Mouse (Mus musculus): Measurements from ENCODE around the gene U90926.
"Not testable (repeated sequence)": the region's sequence is repeated elsewhere in the genome, so short reads cannot be mapped to it uniquely, and the experiment has no call there.

U90926 gene

DNA sequence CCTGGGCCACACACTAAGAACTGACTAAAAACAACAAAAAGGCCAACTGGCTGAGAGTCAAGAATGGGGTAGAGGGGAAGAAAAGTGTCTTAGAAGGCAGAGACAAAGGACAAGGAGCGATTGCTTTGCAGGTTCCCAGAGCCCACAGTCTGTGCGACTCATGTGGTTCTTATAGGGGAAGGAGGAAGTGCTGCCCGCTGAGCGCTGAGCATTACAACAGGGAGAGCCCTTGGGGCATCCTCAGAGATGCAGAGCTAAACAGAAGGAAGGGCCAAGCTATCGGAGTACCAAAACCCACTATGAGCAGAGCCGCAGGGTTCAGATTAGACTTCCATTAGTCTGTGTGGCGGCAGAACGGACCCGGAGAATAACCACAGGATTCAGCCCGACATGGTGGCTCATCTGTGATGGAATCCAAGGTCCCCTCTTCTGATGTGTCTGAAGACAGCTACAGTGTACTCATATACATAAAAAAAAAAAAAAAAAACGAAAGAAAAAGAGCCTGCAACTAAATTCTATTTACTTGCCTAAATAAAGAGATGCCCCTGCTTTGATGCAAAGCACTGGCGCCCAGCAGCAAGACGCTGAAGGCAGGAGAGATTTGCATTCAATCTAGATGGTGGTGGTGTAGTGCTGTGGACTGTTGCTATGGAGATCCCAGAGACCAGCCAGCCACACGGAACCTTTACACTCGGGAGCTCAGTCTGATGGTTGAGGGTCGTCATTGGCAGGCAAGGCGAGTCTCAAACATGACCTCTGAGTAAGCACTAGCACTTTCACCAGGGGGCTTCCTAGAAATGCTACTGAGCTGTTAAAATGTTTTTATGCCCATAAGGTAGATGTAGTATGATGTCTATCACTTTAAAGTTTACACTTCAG lies 3.9 kb upstream of the U90926 start:
- DNase-seq (ENCODE audit: extremely low spot score): no peak

DNA sequence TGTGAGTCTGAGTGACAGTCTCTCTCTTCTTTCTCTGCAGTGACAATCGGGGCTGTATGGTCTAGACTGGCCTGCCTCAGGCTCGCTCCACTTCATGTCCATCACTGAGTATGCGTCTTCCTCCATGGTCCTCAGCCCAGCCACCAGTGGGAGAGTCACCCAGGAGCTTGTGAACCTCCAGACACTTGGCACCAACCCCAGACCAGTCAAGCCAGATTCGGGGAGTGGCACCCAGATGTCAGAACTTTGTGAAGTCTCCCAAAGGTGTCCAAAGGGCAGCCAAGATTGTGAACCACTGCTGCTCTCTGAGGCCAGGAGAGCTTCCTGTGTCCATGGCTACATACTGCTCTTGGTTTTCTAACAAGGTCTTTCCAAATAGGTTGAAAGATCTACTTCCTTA lies 3.0 kb downstream of the U90926 start:
- DNase-seq (ENCODE audit: extremely low spot score): no peak

- no peak for DNase-seq (ENCODE audit: extremely low spot score)
Observed at GRCm38 (mm10) chr5:92210205-92210604, 5.0 kb downstream of the U90926 start.

GRCm38 (mm10) chr5:92206121-92206520 lies 9.1 kb downstream of the U90926 start:
- DNase-seq (ENCODE audit: extremely low spot score): no peak

DNA sequence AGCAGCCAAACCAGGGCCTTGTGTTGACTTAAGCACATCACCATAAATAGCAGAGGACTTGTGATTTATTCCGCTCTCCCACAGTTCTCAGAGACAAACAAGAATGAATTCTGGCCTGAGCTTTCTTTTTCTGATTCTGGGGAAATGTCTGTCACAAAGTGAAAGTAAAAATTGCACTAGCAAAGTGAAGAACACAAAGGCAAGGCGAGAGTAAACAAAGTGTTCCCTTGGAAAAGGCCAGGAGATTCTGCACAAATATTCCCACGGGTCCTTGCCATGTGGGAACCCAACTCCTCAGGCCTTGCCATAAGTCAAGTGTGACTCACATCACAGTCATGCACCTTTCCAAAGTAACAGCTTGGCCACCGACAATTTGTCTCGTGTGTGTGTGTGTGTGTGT lies 9.5 kb downstream of the U90926 start:
- DNase-seq (ENCODE audit: extremely low spot score): no peak

DNA sequence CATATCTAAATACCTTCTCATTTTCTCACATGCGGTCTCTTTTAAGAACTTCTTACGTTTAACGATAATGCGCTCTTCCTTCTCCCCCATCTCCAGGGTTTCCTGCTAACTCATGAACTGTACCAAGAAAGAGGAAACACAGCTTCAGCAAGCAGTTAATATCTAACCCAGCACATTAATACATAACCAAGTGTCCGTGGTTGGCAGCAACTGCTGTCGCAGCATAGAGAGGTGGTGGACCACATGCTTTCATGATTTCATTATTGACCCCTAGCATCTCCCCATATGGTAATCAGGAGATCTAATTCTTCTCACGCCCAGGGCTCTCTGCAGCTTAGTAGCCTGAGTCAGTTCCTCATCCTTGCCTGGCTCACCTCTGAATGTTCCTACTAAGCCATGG lies 10.0 kb downstream of the U90926 start:
- DNase-seq (ENCODE audit: extremely low spot score): no peak

DNA sequence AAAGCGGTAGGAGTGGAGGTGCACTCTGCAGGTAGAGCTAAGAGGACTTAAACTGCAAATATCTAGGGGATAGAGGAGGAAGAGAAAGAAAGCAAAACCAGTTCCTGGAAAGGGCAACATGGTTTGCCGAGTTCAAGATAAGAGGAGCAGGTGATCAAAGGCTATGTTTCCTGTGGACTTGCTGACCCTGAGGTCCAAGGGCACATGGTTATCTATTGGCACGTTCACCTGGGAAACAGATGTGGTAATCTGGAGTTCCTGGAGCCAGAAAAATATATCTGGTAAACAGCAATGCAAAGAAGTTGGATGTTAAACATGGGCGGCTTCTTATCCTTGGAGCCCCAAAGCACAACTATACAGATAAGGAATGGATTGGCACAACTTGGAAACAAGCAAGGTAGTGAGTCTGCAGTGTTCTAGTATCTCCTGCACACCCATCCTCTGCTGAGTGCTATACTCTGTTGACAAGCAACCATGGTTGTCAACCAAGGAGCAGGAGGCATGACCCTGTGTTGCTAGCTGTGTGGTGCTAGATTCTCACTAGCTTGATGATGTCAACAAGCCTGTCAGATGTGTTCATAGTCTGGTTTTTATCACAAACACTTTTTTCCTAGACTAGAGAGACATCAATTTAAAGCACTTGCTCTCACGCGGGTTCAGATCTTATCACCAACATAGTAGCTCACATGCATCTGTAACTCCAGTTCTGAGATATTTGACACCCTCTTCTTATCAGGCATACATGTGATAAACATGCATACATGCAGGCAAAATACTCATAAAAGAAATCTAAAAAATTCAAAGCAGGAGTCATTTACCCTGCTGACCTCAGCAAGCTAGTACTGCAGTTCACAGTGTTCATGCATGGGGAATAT lies 10.8 kb downstream of the U90926 start:
- no peak for DNase-seq (ENCODE audit: extremely low spot score)

DNA sequence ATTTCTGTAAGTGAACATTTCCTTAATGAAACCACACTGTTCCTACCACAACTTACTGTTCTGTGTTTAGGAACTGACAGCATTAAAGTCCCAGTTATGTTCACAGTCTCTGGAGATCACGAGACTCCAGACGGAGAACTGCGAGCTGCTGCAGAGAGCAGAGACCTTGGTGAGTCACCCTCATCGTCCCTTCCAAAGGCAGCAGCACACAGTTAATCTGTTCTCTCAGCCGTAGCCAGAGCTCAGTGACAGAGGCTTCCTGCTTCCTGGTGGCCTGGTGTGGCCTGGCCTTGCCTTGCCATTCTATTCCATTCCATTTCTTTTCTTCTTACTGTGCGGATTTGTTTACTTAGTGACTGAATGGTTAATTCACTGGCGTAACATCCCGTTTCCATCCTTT lies 16.9 kb downstream of the U90926 start:
- no peak for DNase-seq (ENCODE audit: extremely low spot score)

GRCm38 (mm10) chr5:92196895-92197811 lies 18.1 kb downstream of the U90926 start:
- no peak for DNase-seq (ENCODE audit: extremely low spot score)

DNA sequence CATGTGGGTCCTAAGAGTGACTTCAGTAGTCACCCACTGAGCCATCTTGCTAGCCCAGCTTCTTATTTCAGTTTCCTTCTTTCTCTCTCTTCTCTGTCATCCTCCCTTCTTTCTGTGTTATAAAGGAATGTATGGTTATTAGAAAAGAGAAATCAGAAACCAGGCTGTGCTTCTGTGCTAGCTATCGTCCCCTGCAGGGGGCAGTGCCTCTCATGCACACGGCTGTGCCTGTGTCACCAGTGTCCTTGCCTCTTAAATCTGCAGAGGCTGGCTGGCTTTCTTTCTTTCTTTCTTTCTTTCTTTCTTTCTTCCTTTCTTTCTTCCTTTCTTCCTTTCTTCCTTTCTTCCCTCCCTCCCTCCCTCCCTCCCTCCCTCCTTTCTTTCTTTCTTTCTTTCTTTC lies 19.5 kb downstream of the U90926 start:
- not testable (repeated sequence) for DNase-seq (ENCODE audit: extremely low spot score)

DNA sequence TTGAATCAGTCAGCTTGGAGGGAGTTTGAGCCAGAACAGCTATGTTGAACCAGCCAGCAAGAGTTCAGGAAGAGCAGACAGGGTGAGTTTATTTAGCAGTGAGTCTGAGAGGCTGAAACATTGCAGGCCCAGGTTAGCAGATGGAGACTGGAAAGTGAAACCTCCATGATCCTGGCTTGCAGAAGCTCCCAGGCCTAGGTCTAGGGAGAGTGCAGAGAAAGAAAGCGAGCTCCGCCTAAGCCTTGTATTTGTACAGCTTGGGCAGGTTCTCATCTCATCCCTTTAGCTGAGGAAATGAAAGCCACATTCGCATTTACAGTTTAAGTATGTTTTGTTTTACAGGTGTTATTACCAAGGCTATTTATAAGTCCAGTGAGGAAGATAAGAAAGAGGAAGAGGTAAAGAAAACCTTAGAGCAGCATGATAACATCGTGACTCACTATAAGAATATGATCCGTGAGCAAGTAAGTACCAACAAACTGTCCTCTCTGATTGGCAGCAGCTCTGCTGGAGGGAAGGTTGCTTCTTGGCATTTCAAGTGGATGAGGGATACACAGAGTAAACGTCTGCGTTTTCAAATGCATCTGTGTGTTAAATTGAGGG lies 26.2 kb downstream of the U90926 start:
- DNase-seq (ENCODE audit: extremely low spot score): no peak

- no peak for DNase-seq (ENCODE audit: extremely low spot score)
Observed at GRCm38 (mm10) chr5:92183071-92183830, 32.0 kb downstream of the U90926 start.

DNA sequence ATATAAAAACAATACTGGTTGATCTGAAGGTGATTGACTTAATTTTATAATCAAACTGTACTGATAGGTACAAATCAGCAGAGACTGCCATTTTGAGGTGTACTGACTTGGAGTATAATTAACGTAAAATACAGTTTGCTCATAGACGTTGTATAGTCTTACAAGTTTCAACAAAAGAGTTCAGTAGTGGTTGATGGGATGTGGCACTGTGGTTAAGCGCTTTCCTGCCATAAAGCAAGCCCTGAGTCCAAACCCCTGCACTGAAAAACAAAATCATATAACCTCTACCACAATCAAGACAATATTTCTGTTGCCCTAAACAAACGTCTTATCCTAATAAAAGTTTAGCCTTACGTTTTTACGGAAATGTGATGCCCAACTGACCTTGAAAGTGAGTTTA lies 49.2 kb downstream of the U90926 start:
- no peak for DNase-seq (ENCODE audit: extremely low spot score)

All from embryo, embryonic 9.5 days (tissue).